Mouse (Mus musculus): Measurements from ENCODE around the gene Dock9.

- no peak for TF ChIP-seq CTCF (IDR thresholded peaks at IDR 0.05; ENCODE audit: control insufficient read depth, insufficient read depth, insufficient read length)
- TF ChIP-seq MAX (IDR thresholded peaks at IDR 0.05) = no peak
Observed at GRCm38 (mm10) chr14:121793639-121794038, 4.0 kb downstream of the Dock9 start.

Measured in C2C12 (cell line).